Mouse (Mus musculus) ES-E14 (cell line): ENCODE measurements around the gene Bcam. TPM values are rescaled to one million over a fixed set of nuclear protein-coding genes. Genes with fewer than 3 reads are reported as not detected.

Source experiments
- DNase-seq: peaks from one replicate; pipeline ENCODE4 v3.0.0-alpha.2; 2013; ENCODE audit warnings: low read depth, low spot score
- H3K27ac ChIP-seq: 2 replicates; pipeline ENCODE4 v1.5.1; 2012; ENCODE audit warnings: low read depth, mild to moderate bottlenecking, low read length, moderate library complexity, mixed read lengths; ENCODE audit not compliant: poor library complexity, insufficient read depth, severe bottlenecking
- H3K36me3 ChIP-seq: 2 replicates; pipeline ENCODE4 v1.6.1; 2012; ENCODE audit warnings: mild to moderate bottlenecking, low read length, moderate library complexity, mixed read lengths; ENCODE audit not compliant: control insufficient read depth, poor library complexity, insufficient read depth, severe bottlenecking
- H3K4me1 ChIP-seq, 2 experiments: fragments of 150-350 bp in 1 of 2; sonication (generic) in 1 of 2; 2 replicates each; pipeline ENCODE4 v1.6.1; 2012; ENCODE audit warnings: low read length in 2 of 2, mild to moderate bottlenecking in 1 of 2, mixed read lengths in 1 of 2; ENCODE audit not compliant: control insufficient read depth in 2 of 2, insufficient read depth in 2 of 2, poor library complexity in 1 of 2
- H3K4me3 ChIP-seq, 2 experiments: fragments of 150-350 bp in 1 of 2; sonication (generic) in 1 of 2; 2 replicates each; pipeline ENCODE4 v1.5.1; 2012; ENCODE audit warnings: low read length in 2 of 2, low read depth in 1 of 2, mild to moderate bottlenecking in 1 of 2, mixed read lengths in 1 of 2; ENCODE audit not compliant: insufficient read depth in 1 of 2, poor library complexity in 1 of 2, severe bottlenecking in 1 of 2
- H3K9ac ChIP-seq: 2 replicates; pipeline ENCODE4 v1.6.1; 2012; ENCODE audit warnings: low read depth, mild to moderate bottlenecking, low read length, mixed read lengths; ENCODE audit not compliant: poor library complexity, insufficient read depth, severe bottlenecking
- H3K9me3 ChIP-seq: fragments of 150-350 bp; sonication (generic); 2 replicates; pipeline ENCODE4 v1.6.1; 2012; ENCODE audit warnings: low read depth, mild to moderate bottlenecking, low read length; ENCODE audit not compliant: control insufficient read depth, insufficient read depth
- CHD2 ChIP-seq: IDR thresholded peaks from 2 replicates; pipeline ENCODE4 v1.6.1; 2014; ENCODE audit warnings: mild to moderate bottlenecking, low read depth, low read length, inconsistent platforms
- HCFC1 ChIP-seq: IDR thresholded peaks from 2 replicates; pipeline ENCODE4 v1.6.1; 2012; ENCODE audit warnings: low read length, inconsistent platforms, borderline replicate concordance; ENCODE audit not compliant: insufficient read depth
- MAFK ChIP-seq: IDR thresholded peaks from 2 replicates; pipeline ENCODE4 v1.6.1; 2014; ENCODE audit warnings: mild to moderate bottlenecking, low read depth, low read length, inconsistent platforms; ENCODE audit not compliant: insufficient read depth
- ZC3H11A ChIP-seq: IDR thresholded peaks from 2 replicates; pipeline ENCODE4 v1.6.1; 2012; ENCODE audit warnings: low read depth, mild to moderate bottlenecking, inconsistent platforms, low read length, borderline replicate concordance
- ZNF384 ChIP-seq: IDR thresholded peaks from 2 replicates; pipeline ENCODE4 v1.6.1; 2012; ENCODE audit warnings: low read depth, low read length, inconsistent platforms
- in situ Hi-C, 2 experiments: fragments of 600-800 bp; cut with MboI; formaldehyde crosslinking; loops; one replicate each; pipeline ENCODE4 v1.15.1; 2025; ENCODE audit warnings: low sequenced_read_pairs in 2 of 2, inconsistent platforms in 1 of 2; ENCODE audit not compliant: unreplicated experiment in 2 of 2
- total RNA-seq: library from RNA; depleted of rRNA; stranded (reverse); fragments of 300-350 nt; gene quantifications from 2 replicates; pipeline ENCODE4 v1.2.3, GENCODE M21; 2012

Gene Bcam
- total RNA-seq, 1 experiment: 167 TPM

DNA sequence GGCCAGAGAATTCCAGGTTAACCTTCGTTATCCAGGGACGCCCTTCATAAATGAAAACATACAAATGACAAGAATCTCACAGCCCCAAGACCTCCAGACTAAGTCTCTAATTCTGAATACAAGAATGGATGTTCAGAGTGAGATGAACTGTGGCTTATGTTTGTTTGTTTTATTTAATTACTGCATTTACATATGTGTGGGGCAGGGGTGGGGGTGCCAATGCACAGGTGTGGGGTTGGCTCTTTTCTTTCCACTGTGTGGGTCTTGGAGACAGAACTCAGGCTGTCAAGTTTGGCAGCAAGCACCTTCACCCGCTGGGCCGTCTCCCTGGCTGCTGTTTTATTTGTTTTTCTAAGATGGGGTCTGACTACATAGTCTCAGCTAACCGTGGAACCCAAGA is 28.3 kb downstream of the Bcam start:
- H3K9ac ChIP-seq: peak overlapping the region; percentile 4; the same call in 1 of the 2 replicates
- in situ Hi-C loops: no loop called here
- H3K27ac ChIP-seq: peak overlapping the region; percentile 77; the same call in 1 of the 2 replicates
- peaks cover 44% of the 10 kb centered on the region for H3K36me3 ChIP-seq
- no peak for DNase-seq
- TF ChIP-seq CHD2 (no peak), ZNF384 (no peak), HCFC1 (no peak), MAFK (no peak), ZC3H11A (no peak)
- H3K4me1 ChIP-seq: peaks cover 13 to 33% of the 10 kb centered on the region in 2 experiments
- no peak overlapping the region; a peak in 1 of 4 replicates for H3K4me3 ChIP-seq
- no peaks in the 10 kb centered on the region for H3K9me3 ChIP-seq

DNA sequence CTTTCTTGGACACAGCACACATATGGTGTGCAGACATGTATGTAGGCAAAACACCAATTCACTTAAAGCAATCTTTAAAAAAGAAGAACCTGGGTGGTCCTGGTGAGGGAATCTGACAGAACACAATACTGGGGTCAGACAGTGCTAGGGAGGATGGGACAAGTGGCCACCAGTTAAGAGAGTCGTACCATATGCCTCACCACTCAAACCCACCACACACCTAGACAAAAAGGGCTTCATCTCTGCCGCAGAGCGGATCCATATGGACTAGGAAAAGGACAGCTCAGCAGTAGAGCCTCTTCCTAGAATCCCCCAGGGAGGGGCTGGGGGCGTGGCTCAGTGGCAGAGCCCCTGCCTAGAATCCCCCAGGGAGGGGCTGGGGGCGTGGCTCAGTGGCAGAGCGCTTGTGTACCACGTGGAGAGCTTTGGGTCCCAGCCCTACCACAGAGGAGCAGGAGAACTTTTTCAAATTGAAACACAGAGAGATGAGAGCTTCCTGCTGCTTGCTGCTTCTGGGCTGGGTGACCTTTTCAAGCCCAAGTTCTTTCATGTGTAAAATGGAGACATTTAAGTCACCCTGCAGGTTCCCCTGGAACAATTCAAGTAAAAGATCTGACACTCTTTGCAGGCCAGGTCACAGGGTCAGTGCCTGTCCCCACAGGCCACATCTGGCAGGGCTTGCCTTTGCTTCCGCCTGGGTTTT is 29.3 kb downstream of the Bcam start:
- in situ Hi-C loops: no loop called here
- Histone ChIP-seq H3K9me3 (no peaks in the 10 kb centered on the region), H3K4me3 (peak overlapping the region in 1 of 2 experiments; percentile 25; a peak in 2 of 4 replicates), H3K27ac (peak overlapping the region; percentile 82), H3K9ac (peak overlapping the region; percentile 30; the same call in 1 of the 2 replicates), H3K36me3 (peaks cover 54% of the 10 kb centered on the region), H3K4me1 (peaks cover 10 to 28% of the 10 kb centered on the region in 2 experiments)
- peak; percentile 77 for DNase-seq
- TF ChIP-seq CHD2 (no peak), MAFK (0 out of 2 replicates have a peak, but pooled peaks have one; percentile 25)

DNA sequence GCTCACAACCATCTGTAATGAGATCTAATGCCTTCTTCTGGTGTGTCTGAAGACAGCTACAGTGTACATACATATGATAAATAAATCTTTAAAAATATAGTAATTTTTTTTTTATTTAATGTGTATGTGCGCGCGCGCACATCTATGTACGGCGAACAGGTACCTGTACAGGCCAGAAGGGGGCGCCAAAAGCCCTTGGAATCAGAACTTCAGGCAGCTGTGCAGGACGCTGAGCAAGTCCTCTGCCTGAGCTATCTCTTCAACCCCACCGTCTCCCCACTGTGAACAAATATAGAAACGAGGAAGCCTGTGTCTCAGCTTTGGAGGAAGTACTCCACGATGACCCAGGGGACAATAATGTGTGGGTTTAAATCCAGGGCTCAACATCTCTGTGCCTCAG is 30.5 kb downstream of the Bcam start:
- peak; percentile 74 for DNase-seq
- H3K9me3 ChIP-seq: no peaks in the 10 kb centered on the region
- in situ Hi-C loops: no loop called here
- no peak overlapping the region; the same call in 1 of the 2 replicates for H3K27ac ChIP-seq
- no peak overlapping the region for H3K4me3 ChIP-seq
- peaks cover 7 to 23% of the 10 kb centered on the region in 2 experiments for H3K4me1 ChIP-seq
- TF ChIP-seq HCFC1 (no peak), CHD2 (no peak), ZC3H11A (no peak), ZNF384 (no peak), MAFK (no peak)
- peak overlapping the region; percentile 7; the same call in 1 of the 2 replicates for H3K9ac ChIP-seq
- peaks cover 55% of the 10 kb centered on the region for H3K36me3 ChIP-seq

DNA sequence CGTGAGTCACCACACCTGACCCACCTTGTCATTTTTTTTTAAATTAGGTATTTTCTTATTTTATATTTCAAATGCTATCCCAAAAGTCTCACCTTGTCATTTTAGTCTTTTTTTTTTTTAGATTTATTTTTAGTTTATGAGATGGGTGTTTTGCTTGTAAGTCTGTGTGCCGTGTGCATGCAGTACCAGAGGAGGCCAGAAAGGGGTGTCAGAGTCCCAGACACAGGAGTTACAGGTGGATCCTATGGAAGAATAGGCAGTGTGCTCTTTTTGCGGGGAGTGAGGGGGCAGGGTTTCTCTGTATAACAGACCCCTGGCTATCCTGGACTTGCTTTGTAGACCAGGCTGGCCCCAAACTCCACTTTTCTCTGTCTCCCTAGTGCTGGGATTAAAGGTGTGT is 32.0 kb downstream of the Bcam start:
- DNase-seq: no peak
- in situ Hi-C loops: no loop called here
- Histone ChIP-seq H3K4me3 (no peak overlapping the region), H3K9me3 (no peaks in the 10 kb centered on the region), H3K27ac (no peak overlapping the region), H3K4me1 (peaks cover 4 to 19% of the 10 kb centered on the region in 2 experiments), H3K36me3 (peaks cover 58% of the 10 kb centered on the region), H3K9ac (no peak overlapping the region)
- TF ChIP-seq ZNF384: no peak
- no peak for TF ChIP-seq ZC3H11A
- TF ChIP-seq CHD2: no peak
- no peak for TF ChIP-seq MAFK
- no peak for TF ChIP-seq HCFC1
